Mouse (Mus musculus) activated CD4-positive, CD25-positive, alpha-beta regulatory T cell, adult 9 weeks (primary cell): ENCODE data around the gene Hmgb2. TPM values are rescaled to one million over a fixed set of nuclear protein-coding genes. Genes with fewer than 3 reads are reported as not detected.

Source experiments
- polyA plus RNA-seq: library from polyadenylated mRNA; unstranded; fragments of 100-300 nt; shearing (Covaris generic); gene quantifications from one replicate; pipeline ENCODE4 v1.2.1, GENCODE M21; 2017

The Hmgb2 gene
- 164 TPM for polyA plus RNA-seq

GRCm38 (mm10) chr8:57511316-57512118 is at the start of gene Hmgb2:
Hmgb2 (plus strand) TSS chr8:57511907.

GRCm38 (mm10) chr8:57487441-57488155 is 24.1 kb upstream of the Hmgb2 start, which contains the start of gene Sap30:
Sap30 (minus strand) TSS chr8:57487860.

Other genes starting within 250 kb of the Hmgb2 start
- gene Hand2, start 190.9 kb upstream of the Hmgb2 start, polyA plus RNA-seq, result not detected
- not detected for gene Scrg1, start 56.0 kb upstream of the Hmgb2 start, polyA plus RNA-seq
- gene Sap30, start 24.0 kb upstream of the Hmgb2 start, polyA plus RNA-seq, result 0.94 TPM
- 42.0 TPM for gene Galnt7, start 141.1 kb downstream of the Hmgb2 start, polyA plus RNA-seq